Mouse (Mus musculus): ENCODE data around the gene Crybb1. TPM values are rescaled to one million over a fixed set of nuclear protein-coding genes. Genes with fewer than 3 reads are reported as not detected.

The Crybb1 gene
- polyA plus RNA-seq, 1 experiment from 2014 or later = 2.7 TPM

DNA sequence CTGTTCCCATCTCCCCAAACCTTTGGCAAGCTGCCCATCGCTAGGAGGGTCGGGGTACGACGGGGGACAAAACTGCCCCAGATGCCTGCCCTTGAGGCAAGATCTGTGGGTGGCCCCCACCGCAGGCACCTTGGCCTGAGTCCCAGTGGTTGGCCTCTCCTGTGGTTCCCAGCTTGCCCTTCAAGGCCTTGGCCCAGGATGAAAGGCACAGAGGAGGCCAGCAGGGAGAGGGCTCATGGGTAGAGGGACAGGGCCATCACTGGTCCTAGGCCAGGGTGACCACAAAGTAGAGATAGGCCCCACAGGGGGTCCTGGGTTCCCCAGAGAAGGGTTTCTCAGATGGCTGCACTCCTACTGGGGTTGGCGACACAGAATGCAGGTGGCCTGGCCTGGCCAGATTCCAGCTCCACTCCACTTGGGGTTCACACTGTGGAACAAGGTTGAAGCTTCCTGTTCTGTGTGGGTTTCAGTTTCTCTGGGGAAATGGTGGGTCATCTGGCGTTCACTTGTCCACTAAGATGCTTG is 1.3 kb upstream of the Crybb1 start:
- no peak overlapping the region for H3K9ac ChIP-seq (replicated peaks)
- H3K27ac ChIP-seq = no peak overlapping the region
- H3K4me2 ChIP-seq (replicated peaks) = no peak overlapping the region
- H3K27me3 ChIP-seq = no peaks in the 10 kb centered on the region
- H3K9me3 ChIP-seq = no peaks in the 10 kb centered on the region
- 0 out of 2 replicates have a peak, but pooled peaks cover 7% of the 10 kb centered on the region for H3K4me1 ChIP-seq (replicated peaks)
- 75% methylated on average over 7 of the region's 7 CpGs for WGBS
- no peaks in the 10 kb centered on the region for H3K36me3 ChIP-seq
- ATAC-seq = no peak
- no peak overlapping the region for H3K4me3 ChIP-seq (replicated peaks)

- Histone ChIP-seq H3K36me3 (no peaks in the 10 kb centered on the region), H3K4me3 (replicated peaks) (no peak overlapping the region), H3K9me3 (no peaks in the 10 kb centered on the region), H3K4me1 (replicated peaks) (0 out of 2 replicates have a peak, but pooled peaks cover 7% of the 10 kb centered on the region), H3K9ac (replicated peaks) (no peak overlapping the region), H3K27me3 (0 out of 2 replicates have a peak, but pooled peaks cover 5% of the 10 kb centered on the region), H3K27ac (no peak overlapping the region), H3K4me2 (replicated peaks) (no peak overlapping the region)
- ATAC-seq = no peak
- WGBS = 81% methylated on average over 9 of the region's 9 CpGs
Observed at GRCm38 (mm10) chr5:112256457-112256856, 842 bp downstream of the Crybb1 start.

DNA sequence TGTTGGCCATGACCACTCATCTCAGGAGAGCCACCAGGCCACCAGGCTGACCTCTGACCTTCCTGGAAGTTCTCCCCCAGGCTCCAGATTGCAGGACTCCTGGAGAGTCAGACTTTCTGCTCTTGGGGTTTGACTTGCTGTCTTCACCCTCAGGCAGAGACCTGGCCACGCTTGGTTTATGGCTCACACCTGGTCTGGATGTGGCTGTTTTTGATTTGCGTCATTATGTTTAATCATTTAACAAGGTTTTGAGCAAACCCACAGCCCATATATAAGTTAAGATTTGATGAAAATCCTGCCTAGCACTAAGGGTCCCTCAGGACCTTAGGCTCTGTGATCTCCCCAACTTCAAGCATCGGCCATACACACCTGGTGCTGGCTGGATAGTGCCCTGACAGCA is 2.3 kb downstream of the Crybb1 start:
- H3K27me3 ChIP-seq = 0 out of 2 replicates have a peak, but pooled peaks cover 5% of the 10 kb centered on the region
- H3K4me2 ChIP-seq (replicated peaks) = no peak overlapping the region
- H3K36me3 ChIP-seq = no peaks in the 10 kb centered on the region
- H3K4me1 ChIP-seq (replicated peaks) = 0 out of 2 replicates have a peak, but pooled peaks cover 7% of the 10 kb centered on the region
- 81% methylated on average over 3 of the region's 3 CpGs for WGBS
- no peaks in the 10 kb centered on the region for H3K9me3 ChIP-seq
- H3K9ac ChIP-seq (replicated peaks) = no peak overlapping the region
- ATAC-seq = no peak
- no peak overlapping the region for H3K27ac ChIP-seq
- H3K4me3 ChIP-seq (replicated peaks) = no peak overlapping the region

- WGBS = 91% methylated on average over 16 of the region's 16 CpGs
- H3K27me3 ChIP-seq = 0 out of 2 replicates have a peak, but pooled peaks cover 5% of the 10 kb centered on the region
- no peak overlapping the region for H3K27ac ChIP-seq
- H3K4me2 ChIP-seq (replicated peaks) = no peak overlapping the region
- no peaks in the 10 kb centered on the region for H3K9me3 ChIP-seq
- no peak overlapping the region for H3K9ac ChIP-seq (replicated peaks)
- no peaks in the 10 kb centered on the region for H3K36me3 ChIP-seq
- H3K4me3 ChIP-seq (replicated peaks) = no peak overlapping the region
- no peak for ATAC-seq
- no peaks in the 10 kb centered on the region for H3K4me1 ChIP-seq (replicated peaks)
Observed at GRCm38 (mm10) chr5:112259862-112260650, 4.4 kb downstream of the Crybb1 start.

DNA sequence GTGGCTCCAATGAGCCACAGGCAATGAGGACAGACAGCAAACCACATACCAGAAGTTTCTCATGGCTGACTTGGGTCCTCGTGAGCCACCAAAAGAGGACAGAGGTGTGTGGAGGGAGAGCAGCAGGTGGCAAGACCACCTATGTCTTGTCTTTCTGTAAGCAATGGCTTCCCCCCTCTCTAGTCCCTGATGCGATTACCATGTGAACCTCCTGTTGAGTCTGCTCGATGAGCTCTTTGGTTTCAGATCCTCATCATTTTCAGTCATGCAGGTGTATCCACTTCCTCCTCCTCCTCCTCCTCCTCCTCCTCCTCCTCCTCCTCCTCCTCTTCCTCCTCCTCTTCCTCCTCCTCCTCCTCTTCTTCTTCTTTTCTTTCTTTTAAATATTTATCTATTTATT is 5.2 kb downstream of the Crybb1 start:
- Histone ChIP-seq H3K36me3 (no peaks in the 10 kb centered on the region), H3K4me1 (replicated peaks) (peaks cover 4% of the 10 kb centered on the region; the same call in 1 of the 2 replicates), H3K27me3 (0 out of 2 replicates have a peak, but pooled peaks cover 5% of the 10 kb centered on the region), H3K27ac (no peak overlapping the region), H3K9me3 (no peaks in the 10 kb centered on the region), H3K4me3 (replicated peaks) (no peak overlapping the region), H3K4me2 (replicated peaks) (no peak overlapping the region), H3K9ac (replicated peaks) (no peak overlapping the region)
- WGBS = 90% methylated on average over 3 of the region's 3 CpGs
- no peak for ATAC-seq

- H3K9ac ChIP-seq (replicated peaks) = no peak overlapping the region
- H3K4me3 ChIP-seq (replicated peaks) = no peak overlapping the region
- peaks cover 19% of the 10 kb centered on the region for H3K27me3 ChIP-seq
- H3K27ac ChIP-seq = no peak overlapping the region
- WGBS = 85% methylated on average over 7 of the region's 7 CpGs
- no peaks in the 10 kb centered on the region for H3K9me3 ChIP-seq
- ATAC-seq = no peak
- H3K4me2 ChIP-seq (replicated peaks) = no peak overlapping the region
- no peaks in the 10 kb centered on the region for H3K36me3 ChIP-seq
- H3K4me1 ChIP-seq (replicated peaks) = peaks cover 5% of the 10 kb centered on the region; the same call in 1 of the 2 replicates
Observed at GRCm38 (mm10) chr5:112264099-112264498, 8.5 kb downstream of the Crybb1 start.

- Histone ChIP-seq H3K27ac (no peak overlapping the region), H3K9me3 (no peaks in the 10 kb centered on the region), H3K9ac (replicated peaks) (no peak overlapping the region), H3K4me3 (replicated peaks) (no peak overlapping the region), H3K27me3 (peaks cover 19% of the 10 kb centered on the region), H3K36me3 (no peaks in the 10 kb centered on the region), H3K4me1 (replicated peaks) (peaks cover 6% of the 10 kb centered on the region; the same call in 1 of the 2 replicates), H3K4me2 (replicated peaks) (no peak overlapping the region)
- WGBS = 86% methylated on average over 5 of the region's 5 CpGs
- ATAC-seq = no peak
Observed at GRCm38 (mm10) chr5:112265110-112265509, 9.5 kb downstream of the Crybb1 start.

GRCm38 (mm10) chr5:112265515-112265914 is 9.9 kb downstream of the Crybb1 start:
- ATAC-seq = peak; percentile 56; the same call in 1 of the 2 replicates
- no peak overlapping the region for H3K9ac ChIP-seq (replicated peaks)
- peaks cover 15% of the 10 kb centered on the region for H3K27me3 ChIP-seq
- 6% methylated on average over 10 of the region's 10 CpGs for WGBS
- no peak overlapping the region for H3K4me2 ChIP-seq (replicated peaks)
- H3K36me3 ChIP-seq = no peaks in the 10 kb centered on the region
- H3K4me1 ChIP-seq (replicated peaks) = peaks cover 10% of the 10 kb centered on the region
- H3K27ac ChIP-seq = no peak overlapping the region
- no peaks in the 10 kb centered on the region for H3K9me3 ChIP-seq
- no peak overlapping the region for H3K4me3 ChIP-seq (replicated peaks)

DNA sequence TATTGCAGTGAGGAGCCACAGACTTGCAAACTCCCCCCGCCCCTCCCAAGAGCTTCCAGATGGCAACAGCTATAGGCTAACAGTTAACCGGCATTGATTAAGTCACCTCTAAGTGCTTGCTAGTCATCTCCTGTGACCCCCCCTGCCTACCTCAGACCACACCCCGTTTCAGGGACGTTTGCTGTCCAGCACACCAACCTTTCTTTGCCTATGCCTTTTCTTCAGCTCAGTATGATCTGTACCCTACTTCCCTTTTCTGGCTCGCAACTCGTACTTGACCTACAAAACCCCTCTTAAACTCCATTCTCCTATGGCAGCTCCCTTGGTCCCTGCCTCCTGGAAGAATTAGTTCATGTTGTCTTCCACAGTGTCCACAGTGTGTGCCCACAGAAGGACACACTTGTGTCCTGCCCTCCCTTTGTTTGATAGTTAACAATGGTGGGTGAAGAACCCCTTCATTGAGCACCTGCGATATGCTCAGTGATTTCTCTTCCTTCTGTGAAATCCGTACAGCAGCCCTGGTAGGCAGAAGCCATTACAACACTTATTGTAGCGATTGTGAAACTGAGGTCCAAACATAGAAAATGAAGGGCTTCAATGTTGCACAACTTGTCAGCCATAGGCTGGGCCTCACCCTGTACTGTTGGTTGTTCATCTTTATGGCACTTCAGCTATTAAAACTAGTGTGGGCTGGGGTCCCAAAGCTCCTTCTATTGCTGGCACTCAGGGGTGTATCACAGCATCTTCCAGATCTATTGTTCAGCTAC is 10.6 kb downstream of the Crybb1 start:
- Histone ChIP-seq H3K27me3 (peaks cover 14% of the 10 kb centered on the region), H3K4me2 (replicated peaks) (no peak overlapping the region), H3K9ac (replicated peaks) (no peak overlapping the region), H3K4me3 (replicated peaks) (no peak overlapping the region), H3K27ac (no peak overlapping the region), H3K4me1 (replicated peaks) (peaks cover 17% of the 10 kb centered on the region), H3K9me3 (no peaks in the 10 kb centered on the region), H3K36me3 (no peaks in the 10 kb centered on the region)
- ATAC-seq = no peak
- 59% methylated on average over 9 of the region's 9 CpGs for WGBS

- Histone ChIP-seq H3K4me1 (replicated peaks) (peaks cover 23% of the 10 kb centered on the region), H3K4me3 (replicated peaks) (no peak overlapping the region), H3K9ac (replicated peaks) (peak overlapping the region; percentile 34; the same call in 1 of the 2 replicates), H3K27me3 (peaks cover 14% of the 10 kb centered on the region), H3K9me3 (no peaks in the 10 kb centered on the region), H3K4me2 (replicated peaks) (peak overlapping the region; percentile 29; the same call in 1 of the 2 replicates), H3K27ac (peak overlapping the region; percentile 77), H3K36me3 (no peaks in the 10 kb centered on the region)
- 24% methylated on average over 24 of the region's 24 CpGs for WGBS
- ATAC-seq = peak; percentile 59
Observed at GRCm38 (mm10) chr5:112270764-112271541, 15.3 kb downstream of the Crybb1 start.

DNA sequence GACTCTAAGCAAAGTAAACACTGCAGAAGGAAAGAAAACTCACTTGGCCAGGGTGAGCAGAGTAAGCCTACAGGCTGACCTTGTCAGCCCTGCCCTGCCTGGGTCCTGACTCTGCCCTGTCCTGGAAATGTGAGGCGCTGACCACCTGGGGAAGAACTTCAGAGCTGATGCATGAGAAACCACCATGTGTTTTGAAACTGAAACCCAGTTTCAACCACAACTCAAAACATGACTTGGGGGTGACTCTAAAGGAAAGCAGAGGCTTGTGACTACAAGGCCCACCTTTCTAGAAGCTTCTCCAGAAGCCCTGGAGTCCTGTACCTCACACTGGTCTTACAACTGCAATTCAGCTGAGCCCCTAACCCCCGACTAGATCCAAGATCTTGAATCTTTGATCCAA is 17.3 kb downstream of the Crybb1 start:
- H3K9me3 ChIP-seq = no peaks in the 10 kb centered on the region
- 82% methylated on average over 2 of the region's 2 CpGs for WGBS
- no peak overlapping the region for H3K4me3 ChIP-seq (replicated peaks)
- H3K4me2 ChIP-seq (replicated peaks) = no peak overlapping the region
- H3K27me3 ChIP-seq = peaks cover 4% of the 10 kb centered on the region
- ATAC-seq = no peak
- H3K27ac ChIP-seq = no peak overlapping the region
- H3K36me3 ChIP-seq = no peaks in the 10 kb centered on the region
- no peak overlapping the region for H3K9ac ChIP-seq (replicated peaks)
- peaks cover 33% of the 10 kb centered on the region for H3K4me1 ChIP-seq (replicated peaks)

Measured in midbrain, embryonic 13.5 days (tissue).